Mouse (Mus musculus) urinary bladder, postnatal 14 days (tissue): Measurements from ENCODE around the gene Htr1d.
A peak's percentile ranks its signal among the peaks of the same experiment; 100 is the strongest.

Experiments
- DNase-seq: peaks from one replicate; pipeline ENCODE4 v3.0.0; 2021; ENCODE audit warnings: low spot score

Htr1d gene

DNA sequence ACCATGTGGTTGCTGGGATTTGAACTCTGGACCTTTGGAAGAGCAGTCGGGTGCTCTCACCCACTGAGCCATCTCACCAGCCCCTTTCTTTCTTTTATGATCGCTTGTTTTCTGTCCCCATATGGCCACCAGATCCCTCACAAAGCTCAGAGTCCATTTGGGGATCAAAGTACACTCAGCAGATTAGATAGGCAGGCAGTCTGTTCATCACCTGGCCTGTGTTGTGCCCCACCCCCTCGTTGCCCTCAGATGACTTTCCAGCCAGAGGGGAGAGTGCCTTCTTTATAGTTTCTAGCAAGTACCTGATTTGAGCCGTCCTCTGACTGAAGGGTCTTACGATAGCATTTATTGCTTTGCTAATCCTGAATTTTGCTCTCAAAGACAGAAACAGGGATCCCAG, 29.5 kb downstream of the Htr1d start:
- DNase-seq: no peak

GRCm38 (mm10) chr4:136454850-136455260, 31.5 kb downstream of the Htr1d start:
- DNase-seq: peak; percentile 87

- no peak for DNase-seq
Observed at GRCm38 (mm10) chr4:136456516-136457218, 33.3 kb downstream of the Htr1d start.

GRCm38 (mm10) chr4:136458276-136458675, 35.0 kb downstream of the Htr1d start:
- no peak for DNase-seq

DNA sequence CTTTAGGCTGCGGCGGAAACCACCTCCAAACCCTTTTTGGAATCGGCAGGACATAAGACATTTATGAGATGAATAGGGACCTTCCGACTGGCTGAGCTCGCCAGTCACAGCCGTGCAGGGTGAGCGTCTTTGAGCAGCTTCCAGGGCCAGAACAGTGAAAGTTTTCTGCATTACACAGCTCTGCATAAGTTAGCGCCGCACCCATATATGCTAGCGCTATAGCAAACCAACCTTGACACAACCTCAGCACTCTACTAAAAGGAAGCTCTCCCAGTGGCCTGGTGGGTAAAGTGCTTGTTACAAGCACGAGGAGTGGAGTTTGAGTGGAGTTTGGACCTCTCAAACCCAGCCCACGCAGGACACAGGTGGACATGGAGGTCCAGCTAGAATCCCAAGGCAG, 35.9 kb downstream of the Htr1d start:
- DNase-seq: no peak

DNA sequence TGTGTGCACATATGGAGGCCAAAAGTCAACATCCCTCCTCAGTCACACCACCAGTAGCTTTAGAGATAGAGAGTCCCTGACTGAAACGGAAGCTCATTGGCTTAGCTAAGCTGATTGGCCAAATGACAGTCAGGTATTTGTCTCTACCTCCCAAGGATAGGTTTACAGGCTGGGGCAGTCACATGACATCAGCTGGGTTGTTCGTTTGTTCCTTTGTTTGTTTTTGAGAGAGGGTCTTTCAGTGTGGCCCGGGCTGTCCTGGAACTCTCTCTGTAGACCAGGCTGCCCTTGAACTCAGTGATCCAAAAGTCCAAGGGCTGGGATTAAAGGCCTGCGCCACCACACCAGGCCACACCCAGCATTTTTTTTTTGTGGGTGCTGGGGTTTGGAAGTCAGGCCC, 37.9 kb downstream of the Htr1d start:
- no peak for DNase-seq

DNA sequence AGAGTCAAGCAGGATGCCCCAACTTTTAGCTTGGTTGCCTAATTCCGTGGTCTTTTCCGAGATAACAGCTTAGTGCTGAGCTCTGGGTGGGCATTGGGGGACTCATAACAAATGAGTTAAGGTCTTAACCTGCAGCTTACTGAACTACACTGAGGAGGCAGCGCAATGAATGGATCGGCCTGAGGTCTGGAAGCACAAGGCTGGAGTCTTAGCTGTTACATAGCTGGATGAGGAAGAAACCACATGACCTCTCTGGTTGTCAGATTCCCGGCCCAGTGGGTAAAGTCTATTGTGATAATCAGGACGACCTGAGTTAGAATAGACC, 38.4 kb downstream of the Htr1d start:
- no peak for DNase-seq

GRCm38 (mm10) chr4:136462086-136462838, 38.9 kb downstream of the Htr1d start, which contains the start of gene 6030445D17Rik:
Gene 6030445D17Rik (plus strand): TSS chr4:136462250.
- peak; percentile 81 for DNase-seq

GRCm38 (mm10) chr4:136462839-136463178, 39.5 kb downstream of the Htr1d start:
- no peak for DNase-seq

- DNase-seq: no peak
Observed at GRCm38 (mm10) chr4:136463436-136463835, 40.1 kb downstream of the Htr1d start.

GRCm38 (mm10) chr4:136466226-136466625, 42.9 kb downstream of the Htr1d start:
- peak; percentile 41 for DNase-seq

- no peak for DNase-seq
Observed at GRCm38 (mm10) chr4:136468553-136469327, 45.4 kb downstream of the Htr1d start.

DNA sequence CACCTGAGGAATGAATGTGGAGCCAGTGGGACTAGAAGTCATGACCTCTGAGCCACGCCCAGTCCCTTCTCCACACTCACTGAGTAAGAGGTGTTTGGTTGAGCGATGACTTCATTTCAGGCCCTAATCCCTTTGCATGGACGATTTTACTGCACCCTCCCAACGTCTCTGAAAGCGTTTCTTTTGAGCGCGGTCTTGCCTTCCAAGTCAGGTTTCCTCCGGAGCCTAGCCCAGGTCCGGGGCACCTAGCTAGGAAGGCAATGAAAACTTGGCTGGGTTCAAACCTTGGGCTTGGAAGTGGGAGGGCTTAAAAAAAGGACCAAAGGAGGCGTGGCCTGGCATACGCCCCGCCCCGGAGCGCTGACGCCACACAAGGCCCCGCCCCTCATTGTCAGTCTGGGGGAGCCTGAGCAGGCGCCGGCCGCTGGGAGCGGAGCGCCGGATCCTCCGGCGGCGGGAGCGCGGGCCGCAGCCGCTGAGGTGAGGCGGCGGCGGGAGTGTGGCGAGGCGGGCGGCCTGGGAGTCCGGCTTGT, 46.1 kb downstream of the Htr1d start, which contains the start of gene Luzp1:
Gene Luzp1, plus strand, starts transcription at position 391 of the 533 bp plus-strand sequence.
- DNase-seq: peak; percentile 93

GRCm38 (mm10) chr4:136469941-136470346, 46.6 kb downstream of the Htr1d start:
- DNase-seq: no peak

DNA sequence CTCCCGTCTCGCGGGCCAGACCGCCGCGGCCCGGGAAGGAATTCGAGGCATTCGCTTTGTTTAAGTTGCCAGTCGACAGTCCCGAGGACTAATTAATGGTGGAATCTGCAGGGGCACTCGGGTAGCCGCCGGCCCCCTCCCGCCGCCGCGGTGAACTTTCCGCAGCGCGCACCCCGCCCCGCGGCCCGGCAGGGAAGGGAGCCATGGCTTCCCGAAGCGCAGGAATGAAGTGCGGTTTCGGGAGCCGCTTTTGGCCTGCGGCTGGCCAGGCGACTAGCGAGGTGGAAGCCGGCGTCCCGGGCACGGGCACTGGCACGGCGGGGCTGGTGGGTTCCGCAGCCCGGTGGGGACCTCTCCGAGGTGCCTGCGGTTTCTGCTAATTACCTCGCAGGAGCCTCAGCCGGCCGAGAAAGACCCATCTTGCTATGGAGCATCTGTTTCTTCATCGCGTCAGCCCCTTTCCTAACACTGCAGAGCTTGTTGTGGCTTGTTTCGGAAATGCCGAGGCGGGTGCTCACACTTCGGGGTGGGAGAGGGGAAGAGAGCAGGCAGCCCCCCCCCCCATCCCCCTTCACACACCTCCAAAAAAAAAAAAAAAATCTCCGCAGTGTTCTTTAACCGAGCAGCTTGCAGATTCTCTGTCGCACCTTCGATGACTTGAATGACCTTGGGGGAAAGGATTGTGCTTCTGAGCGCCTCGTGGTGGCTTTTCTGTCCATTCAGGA, 47.2 kb downstream of the Htr1d start:
- peak; percentile 57 for DNase-seq

DNA sequence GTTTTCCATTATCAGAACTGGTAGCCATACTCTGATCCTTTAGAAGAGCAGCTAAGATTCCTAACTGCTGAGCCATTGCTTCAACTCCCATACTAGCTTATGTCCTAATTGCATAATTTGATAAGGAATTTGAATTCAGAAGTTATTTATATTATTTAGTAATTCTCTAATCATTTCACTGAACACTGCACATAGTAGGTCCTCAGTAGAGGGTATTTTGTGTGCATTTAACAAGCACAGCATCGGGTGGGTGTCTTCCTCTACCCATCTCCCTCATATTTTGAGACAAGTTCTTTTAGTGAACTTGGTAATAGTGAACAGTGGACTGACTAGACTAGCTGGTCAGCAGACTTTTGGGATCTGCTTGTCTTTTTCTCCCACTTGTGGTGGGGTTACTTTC, 53.4 kb downstream of the Htr1d start:
- DNase-seq: no peak

GRCm38 (mm10) chr4:136486549-136486948, 63.2 kb downstream of the Htr1d start:
- no peak for DNase-seq
